Mouse (Mus musculus): ENCODE data around the gene Dcx.

- TF ChIP-seq UBTF (IDR thresholded peaks at IDR 0.05; ENCODE audit: borderline replicate concordance, insufficient read depth, low read depth, low read length) (no peak), SMC3 (IDR thresholded peaks at IDR 0.05; ENCODE audit: low read depth, low read length) (no peak), EP300 (IDR thresholded peaks at IDR 0.05; ENCODE audit: low read depth in 1 of 2, low read length in 2 of 2) (no peak), POLR2A (IDR thresholded peaks at IDR 0.05; ENCODE audit: control insufficient read depth in 1 of 2, insufficient read depth in 1 of 2, low read depth in 1 of 2, low read length in 2 of 2, poor library complexity in 1 of 2) (no peak), BHLHE40 (IDR thresholded peaks at IDR 0.05; ENCODE audit: borderline replicate concordance, low read depth, low read length) (no peak), CTCF (IDR thresholded peaks at IDR 0.05 in 2 of 3, conservative IDR thresholded peaks at IDR 0.05 in 1 of 3; ENCODE audit: control insufficient read depth in 1 of 3, insufficient read depth in 1 of 3, low read depth in 2 of 3, low read length in 3 of 3, poor library complexity in 1 of 3, severe bottlenecking in 1 of 3) (no peak)
Observed at GRCm38 (mm10) chrX:143867129-143867664, 65.9 kb downstream of the Dcx start.
